Mouse (Mus musculus): Measurements from ENCODE around the gene Ugt1a7c.
"Not testable (repeated sequence)": the region's sequence is repeated elsewhere in the genome, so short reads cannot be mapped to it uniquely, and the experiment has no call there.

Ugt1a7c gene

GRCm38 (mm10) chr1:88219054-88219453 is 124.2 kb downstream of the Ugt1a7c start:
- in situ Hi-C loops (cut with MboI; ENCODE audit: low sequenced_read_pairs), result no loop called here

- in situ Hi-C loops (cut with MboI; ENCODE audit: low sequenced_read_pairs), result no loop called here
These were observed 125.5 kb downstream of the Ugt1a7c start for GRCm38 (mm10) chr1:88220336-88220735.

GRCm38 (mm10) chr1:88222216-88222615 is 127.4 kb downstream of the Ugt1a7c start:
- in situ Hi-C loops (cut with MboI; ENCODE audit: low sequenced_read_pairs), result no loop called here

DNA sequence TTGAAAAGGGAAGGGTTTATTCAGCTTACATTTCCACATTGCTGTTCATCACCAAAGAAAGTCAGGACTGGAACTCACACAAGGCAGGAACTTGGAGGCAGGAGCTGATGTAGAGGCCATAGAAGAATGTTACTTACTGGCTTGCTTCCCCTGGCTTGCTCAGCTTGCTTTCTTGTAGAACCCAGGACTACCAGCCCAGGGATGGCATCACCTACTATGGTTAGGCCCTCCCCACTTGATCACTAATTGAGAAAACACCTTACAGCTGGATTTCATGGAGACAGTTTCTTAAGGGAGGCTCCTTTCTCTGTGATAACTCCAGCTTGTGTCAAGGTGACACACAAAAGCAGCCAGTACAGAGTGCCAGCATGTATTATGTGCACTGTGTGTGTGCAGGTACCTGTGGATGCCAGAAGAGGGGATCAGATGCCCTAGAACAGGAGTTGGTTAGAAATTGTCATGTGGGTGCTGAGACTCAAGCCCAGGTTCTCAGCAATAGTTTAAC is 128.2 kb downstream of the Ugt1a7c start:
- in situ Hi-C loops (cut with MboI; ENCODE audit: low sequenced_read_pairs), result not testable (repeated sequence)

- in situ Hi-C loops (cut with MboI; ENCODE audit: low sequenced_read_pairs), result no loop called here
These were observed 128.7 kb downstream of the Ugt1a7c start for GRCm38 (mm10) chr1:88223591-88223990.

- in situ Hi-C loops (cut with MboI; ENCODE audit: low sequenced_read_pairs), result no loop called here
These were observed 129.3 kb downstream of the Ugt1a7c start for GRCm38 (mm10) chr1:88224029-88224776.

DNA sequence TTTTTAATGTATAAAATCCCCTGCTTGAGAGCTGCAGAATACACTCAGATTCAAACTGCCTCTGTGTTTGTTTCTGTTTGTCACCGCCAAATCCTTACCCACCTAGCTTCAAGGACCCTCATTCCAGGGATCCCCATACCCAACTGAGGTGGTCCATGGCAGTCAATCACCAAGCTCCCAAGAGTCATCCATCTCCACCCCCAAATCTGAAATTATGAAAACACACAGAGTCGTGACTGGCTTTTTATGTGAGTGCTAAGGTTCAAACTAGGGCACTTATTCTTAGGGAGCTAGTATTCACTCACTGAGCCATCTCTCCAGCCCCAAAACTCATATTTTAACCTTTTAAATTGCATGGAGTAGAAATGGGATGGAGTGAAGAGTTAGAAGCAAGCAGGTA is 130.4 kb downstream of the Ugt1a7c start:
- in situ Hi-C loops (cut with MboI; ENCODE audit: low sequenced_read_pairs), result not testable (repeated sequence)

DNA sequence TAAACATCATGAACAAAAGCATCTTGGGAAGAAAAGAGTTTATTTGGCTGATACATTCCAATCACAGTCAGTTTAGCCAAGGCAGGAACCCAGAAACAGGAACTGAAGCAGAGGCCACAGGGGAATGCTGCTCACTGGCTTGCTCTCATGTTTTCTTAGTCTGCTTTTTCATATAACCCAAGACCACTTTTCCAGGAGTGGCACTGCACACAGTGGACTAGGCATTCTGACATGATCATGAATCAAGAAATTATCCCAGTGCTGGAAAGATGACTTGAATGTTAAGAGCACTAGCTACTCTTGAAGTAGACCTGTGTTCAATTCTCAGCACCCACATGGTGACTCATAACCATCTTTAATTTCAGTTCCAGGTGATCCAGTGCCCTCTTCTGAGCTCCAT is 130.9 kb downstream of the Ugt1a7c start:
- in situ Hi-C loops (cut with MboI; ENCODE audit: low sequenced_read_pairs), result no loop called here

DNA sequence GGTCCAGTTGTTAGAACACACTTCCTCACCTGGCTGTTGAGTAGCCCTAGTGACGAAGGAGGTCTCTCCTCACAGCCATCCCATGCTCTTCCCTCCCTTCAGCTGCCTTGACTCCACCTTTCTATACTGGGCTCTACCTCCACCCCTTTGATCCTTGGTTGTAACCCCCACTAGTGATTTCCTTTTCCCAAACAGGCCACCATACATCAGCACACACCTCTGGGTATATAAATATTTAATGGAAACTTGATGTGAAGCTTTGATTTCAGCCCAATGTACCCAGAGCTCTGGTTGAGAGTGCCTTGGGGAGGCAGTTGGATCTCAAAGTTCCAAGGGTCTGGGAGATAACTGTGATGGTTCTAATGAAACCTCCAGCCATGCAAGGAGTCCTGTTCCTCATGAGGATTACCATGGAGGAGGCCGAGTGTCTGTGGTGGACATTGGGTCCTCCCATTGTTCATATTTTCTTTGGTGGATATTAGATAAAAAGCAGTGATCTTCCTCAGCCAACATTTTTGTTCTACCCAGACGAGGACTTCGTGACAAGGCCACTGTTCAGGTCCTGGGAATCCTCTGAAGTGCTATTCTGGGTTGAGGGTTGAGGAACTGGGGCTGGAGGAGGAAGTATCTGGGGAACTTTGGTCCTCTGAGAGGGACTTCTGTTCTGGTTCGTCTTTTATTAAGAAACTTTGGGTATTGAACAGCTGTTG is 132.0 kb downstream of the Ugt1a7c start, which contains the start of gene Mroh2a:
Mroh2a (plus strand) TSS at position 317 of the 710 bp plus-strand sequence.
- in situ Hi-C loops (cut with MboI; ENCODE audit: low sequenced_read_pairs), result no loop called here

GRCm38 (mm10) chr1:88227482-88227881 is 132.6 kb downstream of the Ugt1a7c start:
- in situ Hi-C loops (cut with MboI; ENCODE audit: low sequenced_read_pairs), result no loop called here

DNA sequence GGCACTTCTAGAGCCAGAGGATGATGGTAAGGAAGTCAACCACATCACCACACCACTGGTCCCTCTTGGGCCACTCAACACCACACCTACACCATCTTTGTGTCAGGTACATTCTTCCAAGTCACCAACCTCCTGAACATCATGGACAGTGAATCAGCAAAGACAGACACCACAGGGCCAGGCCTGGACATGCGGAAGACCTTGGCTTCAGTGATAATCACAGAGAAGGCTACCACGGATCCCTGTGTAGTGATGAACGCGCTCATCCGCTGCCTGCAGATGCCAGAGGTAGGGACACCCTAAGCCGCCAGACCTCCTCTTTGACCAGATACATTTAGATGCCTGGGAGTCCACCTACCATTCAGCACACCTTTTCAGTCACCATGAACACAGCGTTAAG is 133.3 kb downstream of the Ugt1a7c start:
- in situ Hi-C loops (cut with MboI; ENCODE audit: low sequenced_read_pairs), result no loop called here

- in situ Hi-C loops (cut with MboI; ENCODE audit: low sequenced_read_pairs), result no loop called here
These were observed 134.7 kb downstream of the Ugt1a7c start for GRCm38 (mm10) chr1:88229566-88229965.

GRCm38 (mm10) chr1:88229986-88230385 is 135.1 kb downstream of the Ugt1a7c start:
- in situ Hi-C loops (cut with MboI; ENCODE audit: low sequenced_read_pairs), result no loop called here

DNA sequence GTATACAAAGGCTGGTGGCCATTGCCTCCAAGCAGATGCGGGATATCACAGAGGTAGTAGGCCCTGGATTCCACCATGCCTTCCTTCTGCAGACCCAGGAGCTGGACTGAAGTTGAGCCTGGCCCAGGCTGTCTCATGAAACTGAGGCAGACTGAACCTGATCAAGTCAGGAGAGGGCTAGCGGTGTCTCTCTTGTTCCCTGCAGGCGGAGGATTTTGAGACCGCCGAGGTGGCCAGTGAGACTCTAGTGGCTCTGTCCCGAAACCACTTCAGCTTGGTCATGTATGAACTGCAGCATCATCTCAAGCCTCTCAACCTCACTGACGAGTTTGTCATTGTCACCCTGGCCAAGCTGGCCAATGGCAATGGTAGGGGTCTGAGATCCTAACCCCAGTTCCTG is 135.6 kb downstream of the Ugt1a7c start:
- in situ Hi-C loops (cut with MboI; ENCODE audit: low sequenced_read_pairs), result no loop called here

- in situ Hi-C loops (cut with MboI; ENCODE audit: low sequenced_read_pairs), result no loop called here
These were observed 136.3 kb downstream of the Ugt1a7c start for GRCm38 (mm10) chr1:88230981-88231802.

DNA sequence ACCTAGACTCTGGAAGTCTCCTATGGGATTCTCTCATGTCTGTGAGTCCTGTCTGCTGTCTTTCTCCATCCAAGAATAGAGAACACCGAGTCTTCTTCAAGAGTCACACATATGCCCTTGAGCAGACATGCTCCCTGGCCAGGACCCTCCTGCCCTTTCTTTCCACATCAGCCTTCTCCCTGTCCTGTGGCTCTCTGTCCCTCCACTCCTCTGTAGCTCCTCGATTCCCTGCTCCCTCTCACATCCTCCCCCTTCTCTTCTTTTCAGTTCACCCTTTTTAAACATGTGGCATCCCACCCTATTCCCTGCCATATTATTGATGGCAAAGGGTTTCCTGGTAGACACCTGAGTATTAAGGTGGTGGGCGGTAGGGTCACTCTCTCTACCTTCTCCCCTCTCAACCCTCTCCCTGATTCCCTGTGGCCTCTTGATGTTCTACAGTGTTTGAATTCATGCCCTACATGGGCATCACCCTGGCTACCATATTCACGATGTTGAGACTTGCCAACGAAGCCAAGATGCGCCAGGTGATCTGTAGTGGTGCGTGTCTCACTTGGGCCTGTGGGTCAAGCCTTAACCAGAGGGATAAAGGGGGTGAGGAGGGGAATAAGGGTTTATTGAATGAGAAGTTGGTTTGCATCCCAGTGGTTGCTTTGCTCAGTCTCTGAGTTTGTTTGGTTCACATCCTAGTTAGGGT is 137.1 kb downstream of the Ugt1a7c start:
- in situ Hi-C loops (cut with MboI; ENCODE audit: low sequenced_read_pairs), result no loop called here

- in situ Hi-C loops (cut with MboI; ENCODE audit: low sequenced_read_pairs), result no loop called here
These were observed 138.0 kb downstream of the Ugt1a7c start for GRCm38 (mm10) chr1:88232664-88233380.

DNA sequence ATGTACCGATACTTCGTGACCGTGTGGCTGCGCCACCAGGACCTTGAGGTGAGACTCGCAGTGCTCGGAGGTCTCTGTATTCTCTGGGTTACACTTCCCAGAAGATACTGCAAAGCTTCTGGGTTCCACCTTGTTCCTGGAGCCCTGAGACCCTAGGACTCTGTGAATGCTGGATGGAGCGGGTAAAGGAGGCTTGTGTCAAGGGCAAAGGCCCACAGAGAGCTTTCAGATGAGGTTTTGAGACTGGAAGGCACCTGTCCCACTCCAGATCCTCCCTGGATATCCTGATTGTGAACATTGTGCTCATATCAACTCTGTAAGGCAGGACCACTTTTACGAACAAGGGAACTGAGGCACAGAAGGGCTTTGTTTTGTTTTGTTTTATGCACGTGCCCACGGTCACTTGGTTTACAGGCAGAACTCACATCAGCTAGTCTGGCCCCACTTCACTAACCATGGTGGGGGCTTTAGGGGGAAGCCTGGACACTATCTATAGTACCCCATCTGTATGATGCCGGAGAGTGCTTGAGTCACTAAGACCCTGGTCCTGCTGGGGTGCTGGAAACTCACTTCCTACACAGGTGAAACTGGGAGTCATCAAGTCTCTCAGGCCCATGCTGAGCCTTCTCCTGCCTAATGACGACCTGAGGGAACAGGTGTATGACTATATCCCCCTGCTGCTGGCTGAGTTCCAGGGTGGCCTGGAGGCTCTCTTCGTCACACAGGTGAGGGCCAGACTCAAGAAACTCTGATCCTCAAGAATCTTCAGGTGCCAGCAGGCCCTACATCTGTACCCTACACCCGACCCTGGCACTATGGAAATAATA is 138.8 kb downstream of the Ugt1a7c start:
- in situ Hi-C loops (cut with MboI; ENCODE audit: low sequenced_read_pairs), result no loop called here

DNA sequence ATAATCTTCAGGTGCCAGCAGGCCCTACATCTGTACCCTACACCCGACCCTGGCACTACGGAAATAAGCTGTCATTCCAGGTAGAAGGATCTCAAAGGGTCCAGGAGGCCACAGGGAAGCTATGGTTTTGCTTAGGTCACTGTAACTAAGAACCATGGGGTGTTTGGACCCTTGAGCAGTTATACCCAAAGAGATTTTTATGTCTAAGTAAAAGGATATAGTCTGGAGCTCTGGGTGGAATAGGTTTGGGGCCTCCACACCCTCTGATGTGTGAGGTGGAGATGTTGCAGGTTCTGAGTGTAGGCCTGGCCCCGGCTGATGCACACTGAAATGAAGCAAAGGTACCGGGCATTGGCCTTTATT is 139.4 kb downstream of the Ugt1a7c start:
- in situ Hi-C loops (cut with MboI; ENCODE audit: low sequenced_read_pairs), result no loop called here
